Mouse (Mus musculus) mature B cell (primary cell): ENCODE data around the gene Atg14.
"Not testable (repeated sequence)": the region's sequence is repeated elsewhere in the genome, so short reads cannot be mapped to it uniquely, and the experiment has no call there.

ENCODE experiments used
- in situ Hi-C: fragments of 300-500 bp; cut with MboI; formaldehyde crosslinking; loops from 2 replicates; pipeline ENCODE4 v1.14.3; 2019

Gene Atg14

DNA sequence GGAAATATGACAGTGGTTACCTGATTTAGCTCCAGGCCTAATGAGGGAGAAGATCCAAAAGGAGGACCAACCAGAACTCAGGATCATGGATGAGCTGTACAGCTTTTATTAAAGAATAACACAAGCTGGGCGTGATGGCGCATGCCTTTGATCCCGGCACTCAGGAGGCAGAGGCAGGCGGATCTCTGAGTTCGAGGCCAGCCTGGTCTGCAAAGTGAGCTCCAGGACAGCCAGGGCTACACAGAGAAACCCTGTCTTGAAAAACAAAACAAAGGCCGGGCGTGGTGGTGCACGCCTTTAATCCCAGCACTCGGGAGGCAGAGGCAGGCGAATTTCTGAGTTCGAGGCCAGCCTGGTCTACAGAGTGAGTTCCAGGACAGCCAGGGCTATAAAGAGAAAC is at the start of gene Atg14:
Gene Atg14 (minus strand): TSS at position 101 of the 400 bp plus-strand sequence.
- in situ Hi-C loops: not testable (repeated sequence)

DNA sequence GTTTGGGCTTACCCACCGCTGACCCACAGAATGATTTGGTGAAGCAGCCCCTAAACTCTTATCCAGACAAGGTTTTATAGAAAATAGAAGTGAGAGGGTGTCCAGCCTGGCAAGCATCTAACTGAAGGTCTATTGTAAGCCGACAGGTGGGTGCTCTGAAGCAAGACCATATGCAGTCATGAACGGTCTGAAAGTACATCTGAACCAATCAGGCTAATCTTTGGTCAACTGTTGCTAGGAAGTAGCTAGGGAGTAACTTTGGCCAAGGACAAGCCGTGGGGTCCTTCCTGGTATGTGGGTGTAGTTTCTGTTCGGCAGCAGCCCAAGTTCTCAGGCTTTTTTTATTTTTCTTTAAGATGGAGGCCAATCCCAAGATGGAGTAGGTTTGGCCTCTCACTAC is 48.4 kb upstream of the Atg14 start:
- in situ Hi-C loops: no loop called here

DNA sequence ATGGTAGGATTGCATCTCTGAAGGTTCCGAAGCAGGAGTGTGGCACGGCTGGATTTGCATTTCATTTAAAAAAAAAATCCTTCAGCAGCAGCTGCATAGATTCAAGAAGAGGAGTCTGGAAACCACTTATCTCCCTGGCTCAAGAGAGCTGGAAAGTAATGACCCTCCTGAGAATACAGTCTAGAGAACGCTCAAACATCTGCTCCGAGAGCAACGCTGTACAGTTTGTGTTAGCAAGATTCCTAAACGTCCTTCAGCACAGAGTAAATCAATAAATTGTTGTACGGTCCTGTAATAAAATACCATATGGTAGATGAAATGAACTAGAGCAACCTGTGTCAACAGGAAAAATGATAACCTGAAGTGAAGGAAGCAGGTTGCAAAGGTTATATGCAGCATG is 42.8 kb upstream of the Atg14 start:
- in situ Hi-C loops: no loop called here

DNA sequence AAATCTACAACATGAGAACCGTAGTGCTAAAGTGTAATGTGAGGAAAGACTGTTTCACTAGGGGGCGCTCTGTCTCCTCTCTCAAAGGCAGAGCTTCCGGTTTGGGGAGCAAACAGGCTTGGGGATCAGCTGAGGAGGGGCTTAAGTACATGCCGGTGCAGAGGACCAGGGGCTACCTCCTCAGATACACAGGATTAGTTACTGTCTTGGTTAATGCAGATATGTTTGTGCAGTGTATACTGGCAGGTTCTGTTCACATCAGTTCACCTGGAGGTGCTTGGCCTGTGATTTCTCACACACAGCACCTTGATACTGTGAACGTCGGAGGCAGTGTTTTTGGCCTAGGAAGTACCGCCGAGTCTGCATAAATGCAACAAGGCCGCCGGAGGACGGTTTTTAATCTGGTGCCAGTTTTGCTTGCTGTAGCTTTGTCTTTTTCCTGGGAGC is 27.5 kb upstream of the Atg14 start:
- in situ Hi-C loops: no loop called here

DNA sequence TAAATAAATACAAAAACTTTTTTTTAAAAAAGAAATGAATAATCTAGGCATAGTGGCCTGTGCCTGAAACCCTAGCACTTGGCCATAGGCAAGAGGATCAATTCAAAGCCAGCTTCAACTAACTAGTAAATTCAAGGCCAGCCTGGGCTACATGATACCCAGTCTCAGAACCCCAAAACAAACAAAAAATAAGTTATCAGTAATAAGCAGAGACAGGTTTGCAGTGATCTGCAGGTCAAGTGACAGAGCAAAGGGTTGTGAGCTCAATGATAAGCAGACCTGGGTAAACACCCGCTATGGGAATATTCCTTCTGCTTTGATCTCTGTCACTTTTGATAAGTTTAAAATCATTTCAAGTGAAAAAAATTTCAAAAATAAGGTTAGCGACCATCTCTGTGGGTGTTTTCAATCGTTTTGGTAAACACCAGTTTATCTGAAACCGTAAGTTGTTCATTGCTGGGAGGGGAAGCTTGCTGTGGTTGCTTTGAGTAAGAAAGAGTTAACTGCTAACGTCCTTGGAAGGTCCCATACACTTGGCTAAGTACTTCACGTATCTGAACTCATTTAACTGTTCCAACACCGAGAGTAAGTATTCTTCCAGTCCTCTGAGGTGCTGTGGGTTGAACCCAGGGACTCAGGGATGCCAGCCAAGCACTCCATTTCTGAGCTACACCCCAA is 24.1 kb upstream of the Atg14 start:
- in situ Hi-C loops: no loop called here

DNA sequence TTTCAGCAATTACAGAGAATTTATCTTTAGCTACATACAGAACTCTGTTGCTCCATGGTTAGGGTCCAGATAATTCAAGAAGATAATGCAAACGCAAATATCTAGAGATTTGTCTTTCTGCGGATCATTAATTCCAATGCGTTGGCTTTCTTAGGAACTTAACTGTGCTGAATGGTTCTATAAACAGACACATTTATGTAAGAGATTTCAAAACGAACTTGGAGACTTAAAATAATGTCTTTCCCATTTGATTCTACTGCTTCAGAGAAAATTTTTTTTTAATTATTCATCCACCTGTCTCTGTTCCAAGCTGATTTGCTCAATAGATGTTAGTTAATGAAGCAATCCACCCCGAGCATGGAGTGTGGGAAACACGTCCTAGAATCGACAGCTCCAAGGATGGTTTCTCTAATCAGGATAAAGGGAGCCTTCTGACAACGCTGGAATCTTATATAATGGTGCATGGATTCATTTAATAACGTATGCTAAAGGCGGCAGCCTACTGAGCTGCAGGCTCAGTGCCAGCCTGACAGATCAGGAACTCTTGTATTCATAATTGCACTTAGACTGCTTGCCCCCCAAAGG is 20.0 kb upstream of the Atg14 start:
- in situ Hi-C loops: no loop called here

DNA sequence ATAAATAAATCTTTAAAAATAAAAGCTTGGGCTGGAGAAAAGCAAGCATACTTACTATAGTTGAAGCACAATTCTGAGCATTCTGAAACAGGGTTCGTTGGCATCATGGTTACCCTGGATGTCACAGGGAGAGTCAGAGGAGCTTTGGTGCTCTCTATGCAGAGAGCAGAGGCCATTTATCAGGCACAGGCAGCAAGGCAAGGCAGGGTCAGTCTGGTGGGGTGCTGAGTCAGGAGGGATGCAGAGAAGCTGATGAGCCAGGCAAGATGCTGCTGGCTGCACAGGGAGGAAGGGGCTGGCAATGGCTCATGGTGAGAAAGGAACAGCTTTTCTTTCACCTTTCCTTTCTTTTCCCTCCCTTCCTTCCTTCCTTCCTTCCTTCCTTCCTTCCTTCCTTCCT is 19.0 kb upstream of the Atg14 start:
- in situ Hi-C loops: no loop called here

DNA sequence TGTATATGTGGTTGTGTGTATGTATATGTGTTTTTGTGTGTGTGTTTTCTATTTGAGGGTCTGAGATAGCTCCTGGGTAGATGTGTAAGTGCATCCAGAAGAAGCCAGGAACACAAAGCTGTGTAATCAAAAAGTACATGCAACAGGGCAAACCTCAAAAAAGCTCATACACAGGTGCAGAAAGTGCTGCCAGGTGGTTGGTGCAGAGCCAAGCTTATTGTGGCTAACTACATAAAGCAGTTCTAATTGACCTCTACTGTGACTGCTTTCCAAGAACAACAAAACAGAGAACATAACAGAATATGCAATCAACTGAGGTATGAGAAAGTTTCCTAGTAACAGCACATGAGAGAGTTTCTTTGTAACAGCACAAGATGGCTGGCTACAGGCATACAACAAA is 13.9 kb upstream of the Atg14 start:
- in situ Hi-C loops: no loop called here

DNA sequence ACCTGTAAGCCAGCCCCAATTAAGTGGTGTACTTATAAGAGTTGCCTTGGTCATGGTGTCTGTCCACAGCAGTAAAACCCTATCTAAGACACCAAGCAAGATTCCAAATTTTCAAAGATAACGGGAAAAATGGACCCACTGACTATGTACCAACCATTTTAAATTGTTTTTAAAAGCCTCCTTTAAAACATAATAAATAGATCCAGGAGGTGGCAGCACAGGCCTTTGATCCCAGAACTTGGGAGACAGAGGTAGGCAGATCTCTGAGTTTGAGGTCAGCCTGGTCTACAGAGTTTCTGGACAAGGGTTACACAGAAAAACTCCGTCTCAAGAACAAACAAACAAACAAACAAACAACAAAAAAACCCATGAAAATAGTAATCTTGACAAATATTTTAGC is 11.2 kb upstream of the Atg14 start:
- in situ Hi-C loops: no loop called here

DNA sequence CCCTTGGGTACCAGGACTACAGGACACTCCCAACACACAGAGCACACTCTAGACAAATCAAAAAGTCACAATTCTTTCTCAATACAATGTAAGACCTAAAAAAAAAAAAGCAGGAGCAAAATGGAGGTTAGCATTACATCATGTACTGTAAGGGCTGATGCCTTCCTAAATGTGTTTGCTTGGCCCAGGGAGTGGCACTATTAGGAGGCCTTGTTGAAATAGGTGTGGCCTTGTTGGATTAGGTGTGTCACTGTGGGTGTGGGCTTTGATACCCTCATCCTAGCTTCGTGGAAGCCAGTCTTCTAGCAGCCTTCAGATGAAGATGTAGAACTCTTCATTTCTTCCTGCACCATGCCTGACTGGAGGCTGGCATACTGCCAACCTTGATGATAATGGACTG is 10.8 kb upstream of the Atg14 start:
- in situ Hi-C loops: no loop called here

DNA sequence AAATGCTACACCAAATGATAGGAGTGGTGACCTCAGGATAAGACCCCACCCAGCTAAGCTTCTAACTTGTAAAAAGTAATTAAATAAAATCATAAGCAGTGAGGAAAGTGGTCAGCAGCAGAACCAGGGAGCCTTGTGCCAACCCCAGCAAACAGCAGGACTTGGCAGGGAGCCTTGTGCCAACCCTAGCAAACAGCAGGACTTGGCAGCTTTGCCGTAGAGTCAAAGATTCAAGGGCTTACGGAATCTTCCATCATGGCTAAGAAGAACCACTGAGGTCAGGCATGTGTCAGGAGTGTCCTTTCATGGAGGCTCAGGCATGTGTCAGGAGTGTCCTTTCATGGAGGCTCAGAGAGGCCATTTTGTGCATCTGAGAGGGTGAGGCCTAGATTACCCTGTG is 7.6 kb upstream of the Atg14 start:
- in situ Hi-C loops: no loop called here

DNA sequence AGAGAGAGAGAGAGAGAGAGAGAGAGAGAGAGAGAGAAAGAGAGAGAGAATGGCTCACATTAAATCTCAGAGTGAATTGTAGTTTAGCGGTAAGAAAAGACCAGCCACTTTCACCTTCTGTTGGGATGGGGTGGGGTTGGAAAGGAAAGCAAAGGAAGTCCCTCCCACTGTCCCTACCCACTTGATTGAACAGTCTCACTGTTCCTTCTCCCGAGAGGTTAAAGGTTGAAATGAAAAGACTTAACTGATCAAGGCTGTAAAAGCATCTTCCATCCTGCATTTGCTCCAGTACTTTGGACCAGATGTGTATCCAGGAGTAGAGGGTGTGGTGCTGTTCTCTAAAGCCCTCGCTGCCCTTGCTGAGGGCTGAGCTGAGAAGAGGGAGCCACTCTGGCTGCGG is 6.2 kb upstream of the Atg14 start:
- in situ Hi-C loops: no loop called here

DNA sequence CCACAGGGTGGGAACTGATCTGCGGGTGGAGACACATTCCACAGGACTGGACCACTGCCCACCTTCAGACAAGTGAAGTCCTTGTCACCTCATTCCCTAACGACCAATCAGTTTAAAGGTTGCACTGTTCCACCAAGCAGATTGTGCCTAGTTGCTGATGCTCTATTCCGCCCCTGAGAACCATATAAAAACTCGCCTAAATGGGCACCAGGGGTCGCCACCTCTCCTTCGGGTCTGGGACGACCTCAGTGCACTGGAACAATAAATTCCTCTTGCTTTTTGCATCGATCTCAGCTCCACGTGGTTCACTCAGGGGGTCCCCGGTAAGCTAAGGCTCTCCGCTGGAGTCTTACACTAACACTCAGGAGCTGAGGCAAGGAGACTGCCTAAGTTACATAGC is 4.3 kb upstream of the Atg14 start:
- in situ Hi-C loops: no loop called here

DNA sequence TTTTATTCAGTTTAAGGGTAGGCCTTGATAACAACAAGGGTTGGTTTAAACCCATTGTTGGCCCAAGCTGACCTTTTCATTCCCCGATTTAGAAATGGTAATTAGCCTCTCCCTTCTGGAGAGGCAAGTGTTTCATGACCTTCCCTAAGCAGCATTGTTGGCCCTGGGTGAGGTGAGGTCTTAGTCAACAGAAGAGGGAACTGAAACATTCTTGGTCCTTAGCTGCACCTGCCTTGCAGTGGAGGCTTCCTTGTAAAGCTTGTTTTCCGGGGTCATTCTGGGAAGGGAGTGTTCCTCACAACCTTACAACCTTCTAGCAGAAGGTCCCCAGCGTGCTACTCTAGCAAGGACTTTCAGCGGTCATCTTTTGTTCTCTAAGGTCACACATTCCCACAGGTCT is 2.3 kb upstream of the Atg14 start:
- in situ Hi-C loops: no loop called here

DNA sequence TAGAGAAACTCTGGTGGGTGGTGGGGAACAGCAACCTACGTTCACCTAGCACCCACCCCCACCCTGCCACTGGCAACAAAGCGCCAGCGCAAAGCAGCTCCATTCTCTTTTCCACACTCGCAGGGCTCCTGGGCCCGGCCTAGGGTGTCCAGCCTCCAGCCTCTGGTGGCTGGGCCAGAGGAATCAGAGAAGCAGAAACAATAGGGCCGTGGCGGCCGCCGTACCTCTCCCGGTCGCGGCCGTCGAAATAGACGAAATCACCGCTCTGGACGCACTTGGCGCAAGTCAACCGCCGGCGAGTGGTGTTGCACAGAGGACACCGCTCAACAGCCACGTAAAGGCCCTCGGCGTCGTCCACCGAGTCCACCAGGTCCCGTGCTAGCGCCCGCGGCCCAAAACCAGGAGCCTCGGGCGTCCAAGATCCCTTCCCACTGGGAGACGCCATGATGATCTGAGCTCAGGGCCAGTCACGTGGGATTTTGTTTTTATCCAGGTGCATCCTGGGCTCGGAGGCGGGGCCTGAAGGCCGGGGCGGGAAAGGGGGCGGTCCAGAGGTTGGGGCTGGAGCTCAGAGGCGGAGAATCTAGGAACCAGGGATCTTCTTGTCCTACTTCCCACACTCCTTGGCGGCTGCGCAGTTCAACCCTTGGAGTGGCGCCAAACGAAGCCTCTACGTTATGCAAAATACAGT is 2.3 kb downstream of the Atg14 start:
- in situ Hi-C loops: no loop called here

DNA sequence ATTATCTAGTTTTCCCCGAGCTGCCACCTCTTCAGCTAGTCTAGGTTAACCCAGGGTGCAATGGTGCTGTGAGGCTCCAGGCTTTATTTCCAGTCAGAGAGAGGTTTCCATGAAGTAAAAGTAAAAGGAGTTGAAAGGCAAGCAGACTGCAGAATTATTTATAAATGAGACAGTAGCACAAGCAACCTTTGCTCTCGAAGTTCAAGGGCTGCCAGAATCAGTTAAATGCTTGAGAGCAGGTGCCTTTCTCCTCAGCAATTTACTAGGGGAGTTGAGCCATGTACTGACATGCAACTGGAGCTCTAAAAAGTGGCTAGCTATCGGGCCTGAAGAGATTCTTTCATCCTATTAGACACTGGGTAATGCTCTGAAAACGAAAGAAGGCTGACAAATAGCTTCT is 7.3 kb downstream of the Atg14 start:
- in situ Hi-C loops: no loop called here

DNA sequence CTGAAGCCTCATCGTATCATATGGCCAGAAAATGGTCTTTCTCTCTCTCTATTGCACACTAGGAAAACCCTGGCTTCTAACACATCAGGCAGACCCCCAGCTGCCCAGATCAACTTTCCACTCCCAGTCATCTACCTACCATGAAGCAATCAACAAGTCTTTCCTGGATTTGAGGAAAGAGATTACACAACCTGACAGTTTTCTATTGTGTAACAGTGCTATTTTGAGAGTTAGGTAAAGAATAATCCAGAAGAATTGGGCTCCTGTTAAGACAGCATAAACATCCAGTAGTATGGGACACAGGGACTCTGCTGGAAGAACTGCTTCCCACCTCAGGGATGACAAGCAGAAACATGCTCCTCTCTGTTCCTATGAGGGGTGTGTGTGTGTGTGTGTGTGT is 7.9 kb downstream of the Atg14 start:
- in situ Hi-C loops: no loop called here

DNA sequence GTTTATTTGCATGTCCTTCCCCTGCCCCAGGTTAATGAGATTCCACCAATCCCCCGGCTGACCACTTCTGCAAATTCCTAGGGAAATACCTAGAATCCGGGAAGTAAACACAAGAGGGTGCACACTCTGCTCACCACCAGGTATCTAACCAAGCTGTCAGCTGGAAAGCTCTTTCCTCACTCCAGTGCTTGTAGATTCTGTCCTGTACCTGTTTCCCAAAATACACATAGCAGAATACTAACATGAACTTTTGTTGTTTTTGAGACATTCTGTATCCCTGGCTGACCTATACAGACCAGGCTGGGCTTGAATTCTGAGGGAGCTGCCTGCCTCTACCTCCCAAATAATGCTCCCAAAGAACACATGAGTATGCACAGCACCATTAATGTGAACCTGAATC is 9.7 kb downstream of the Atg14 start:
- in situ Hi-C loops: no loop called here

DNA sequence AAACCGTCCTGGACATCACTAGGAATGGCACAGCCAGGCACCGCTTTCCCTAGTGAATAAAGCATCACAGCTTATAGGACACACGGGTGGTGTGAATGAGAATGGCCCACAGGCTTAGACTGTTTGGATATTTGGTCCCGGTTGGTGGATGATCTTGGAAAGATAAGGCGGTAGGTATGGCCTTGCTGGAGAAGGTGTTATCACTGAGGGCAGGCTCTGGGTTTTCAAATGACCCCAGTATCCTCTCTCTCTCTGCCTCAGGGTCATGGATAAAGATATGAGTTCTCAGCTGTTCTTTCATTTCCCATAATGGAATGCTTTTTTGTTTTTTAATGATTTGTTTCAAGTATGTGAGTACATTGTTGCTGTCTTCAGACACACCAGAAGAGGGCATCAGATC is 15.2 kb downstream of the Atg14 start:
- in situ Hi-C loops: no loop called here

DNA sequence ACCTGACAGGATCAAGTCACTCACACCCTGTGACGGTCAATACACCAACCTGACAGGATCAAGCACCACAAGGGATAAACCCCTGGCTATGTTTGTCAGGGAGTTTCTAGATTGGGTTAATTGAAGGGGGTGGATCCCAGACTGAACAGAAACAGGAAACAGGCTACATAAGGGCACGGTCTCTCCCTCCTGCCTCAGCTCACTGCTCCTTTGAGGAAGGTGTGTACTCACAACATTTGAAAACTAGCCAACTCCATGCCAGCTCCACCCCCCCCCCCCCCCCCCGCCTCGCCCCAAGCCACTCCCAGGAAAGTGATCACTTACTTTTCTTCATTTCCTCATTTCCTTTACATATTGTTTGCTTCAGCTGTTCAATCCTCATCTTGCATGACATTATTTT is 16.2 kb downstream of the Atg14 start:
- in situ Hi-C loops: no loop called here

DNA sequence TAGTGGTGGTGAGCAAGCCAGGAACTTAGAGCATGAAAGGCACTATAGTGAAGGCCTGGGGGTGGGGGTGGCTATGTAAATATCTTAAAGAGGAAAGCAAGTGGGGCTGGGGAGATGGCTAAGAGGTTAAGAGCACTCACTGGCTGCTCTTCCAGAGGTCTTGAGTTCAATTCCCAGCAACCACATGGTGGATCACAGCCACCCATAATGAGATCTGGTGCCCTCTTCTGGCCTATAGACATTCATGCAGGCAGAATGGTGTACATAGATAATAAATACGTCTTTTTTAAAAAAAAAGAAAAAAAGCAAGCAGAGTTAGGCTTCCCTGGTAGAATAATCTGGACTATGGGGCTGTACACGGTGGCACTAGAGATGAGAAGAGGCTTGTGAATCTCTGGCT is 17.1 kb downstream of the Atg14 start:
- in situ Hi-C loops: no loop called here

DNA sequence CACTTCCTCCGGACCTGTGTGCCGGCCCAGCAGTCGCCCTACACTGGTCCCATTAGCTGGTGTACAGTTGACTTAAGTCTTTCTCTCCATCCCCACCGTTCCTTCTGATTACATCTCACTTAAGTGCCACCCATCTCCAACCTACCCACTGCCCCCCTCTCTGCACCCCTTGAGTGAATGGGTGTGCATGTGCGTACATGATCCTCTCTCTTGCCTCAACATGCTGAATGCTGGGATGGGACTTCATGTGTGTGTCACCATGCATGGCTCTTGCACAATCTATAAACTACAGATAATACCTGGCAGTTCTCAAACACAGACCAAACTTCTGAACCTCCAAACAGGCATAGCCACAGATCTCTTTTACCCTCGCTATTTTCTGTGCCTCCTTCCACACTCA is 18.8 kb downstream of the Atg14 start:
- in situ Hi-C loops: no loop called here

DNA sequence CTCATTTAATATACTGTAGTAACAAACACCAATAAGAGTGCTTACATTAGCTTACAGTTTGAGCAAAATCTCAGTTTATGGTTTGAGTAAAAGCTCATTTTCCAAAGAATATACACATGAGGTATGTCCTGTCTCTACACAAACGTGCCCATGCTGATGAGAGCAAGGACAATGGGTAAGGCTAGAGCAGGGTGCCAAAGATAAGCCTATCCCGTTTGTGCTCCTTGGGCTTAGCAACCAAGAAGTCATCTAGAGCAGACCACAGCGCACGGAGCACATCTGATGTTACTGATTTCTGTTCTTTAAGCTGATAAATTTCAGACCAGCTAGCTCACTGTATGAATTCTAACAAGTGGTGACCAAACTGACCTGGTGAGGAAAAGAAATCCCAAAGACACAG is 25.6 kb downstream of the Atg14 start:
- in situ Hi-C loops: no loop called here

DNA sequence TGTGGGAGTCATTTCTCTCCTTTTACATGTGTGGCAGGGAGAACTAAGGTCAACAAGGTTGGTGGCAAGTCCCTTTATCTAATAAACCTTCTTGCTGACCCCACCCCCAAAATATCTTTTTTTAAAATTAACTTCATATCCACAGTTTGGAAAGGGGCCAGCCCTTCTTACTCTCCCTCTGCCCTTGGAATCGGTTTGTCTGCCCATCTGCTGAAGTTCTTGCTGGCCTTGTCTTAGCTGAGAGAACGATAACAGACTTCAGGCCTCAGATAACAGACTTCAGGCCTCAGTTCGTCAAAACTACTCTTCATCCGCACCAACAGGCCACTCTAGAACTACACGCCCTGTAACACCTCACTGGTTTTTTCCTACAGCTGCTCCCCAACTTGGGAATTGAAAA is 26.2 kb downstream of the Atg14 start:
- in situ Hi-C loops: no loop called here
